Mouse (Mus musculus): ENCODE measurements around the gene Defa21.
"Not testable (repeated sequence)": the region's sequence is repeated elsewhere in the genome, so short reads cannot be mapped to it uniquely, and the experiment has no call there.

The Defa21 gene

DNA sequence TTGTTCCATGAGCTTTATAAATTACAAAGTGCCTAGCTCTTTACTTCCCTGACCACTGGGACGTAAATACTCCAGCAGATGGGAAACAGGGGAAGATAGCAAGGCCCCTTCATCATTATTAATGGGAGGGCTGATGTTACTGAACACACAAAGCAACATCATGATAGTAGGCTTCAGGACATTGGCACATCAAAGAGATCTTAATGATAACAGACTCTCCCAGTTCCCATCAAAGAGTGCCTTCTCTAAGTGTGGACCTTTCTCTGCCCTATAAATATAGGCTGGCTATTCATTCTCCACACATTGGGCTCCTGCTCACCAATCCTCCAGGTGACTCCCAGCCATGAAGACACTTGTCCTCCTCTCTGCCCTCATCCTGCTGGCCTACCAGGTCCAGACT is at the start of gene Defa21:
TSS of gene Defa21 (plus strand) at position 301 of the 400 bp plus-strand sequence.
- DNase-seq (ENCODE audit: low read depth, low spot score): not testable (repeated sequence)

DNA sequence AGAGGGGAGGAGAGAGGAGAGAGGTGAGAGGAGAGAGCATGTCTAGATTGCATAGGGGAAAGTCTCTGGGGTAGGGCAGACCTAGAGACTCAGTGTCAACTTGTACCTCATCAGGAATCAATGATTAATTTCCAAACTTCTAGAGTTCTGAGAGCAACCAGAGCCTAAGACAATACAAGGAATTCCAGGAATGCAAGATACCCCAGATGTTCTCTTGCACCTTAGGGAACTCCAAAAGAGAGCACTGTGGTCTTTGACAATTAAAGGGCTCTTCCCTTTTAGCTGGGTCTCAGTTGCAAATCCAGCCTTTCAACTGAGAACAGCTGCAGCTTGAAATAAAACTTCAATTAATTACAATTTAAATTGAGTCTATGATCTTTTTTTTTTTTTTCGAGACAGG is 45.5 kb upstream of the Defa21 start:
- DNase-seq (ENCODE audit: low read depth, low spot score): no peak

DNA sequence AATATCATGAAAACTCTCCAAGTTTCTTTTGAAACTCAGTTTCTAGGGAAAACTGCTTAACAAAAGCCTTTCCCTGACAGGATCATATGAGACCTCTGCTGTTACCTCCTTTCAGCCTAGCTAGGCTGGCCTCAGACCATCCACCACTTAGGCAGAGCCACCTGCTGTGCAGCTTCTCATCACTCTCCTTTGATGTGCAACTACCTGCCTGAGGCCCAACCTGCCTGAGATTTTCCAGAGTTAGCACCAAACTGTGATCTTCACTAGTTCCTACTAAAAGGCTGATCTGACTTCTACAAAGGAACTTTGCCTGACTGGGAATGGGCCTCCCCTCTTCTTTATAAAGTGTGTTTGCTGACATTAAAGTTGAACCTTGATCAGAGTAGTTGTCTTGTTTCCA is 31.3 kb upstream of the Defa21 start:
- not testable (repeated sequence) for DNase-seq (ENCODE audit: low read depth, low spot score)

DNA sequence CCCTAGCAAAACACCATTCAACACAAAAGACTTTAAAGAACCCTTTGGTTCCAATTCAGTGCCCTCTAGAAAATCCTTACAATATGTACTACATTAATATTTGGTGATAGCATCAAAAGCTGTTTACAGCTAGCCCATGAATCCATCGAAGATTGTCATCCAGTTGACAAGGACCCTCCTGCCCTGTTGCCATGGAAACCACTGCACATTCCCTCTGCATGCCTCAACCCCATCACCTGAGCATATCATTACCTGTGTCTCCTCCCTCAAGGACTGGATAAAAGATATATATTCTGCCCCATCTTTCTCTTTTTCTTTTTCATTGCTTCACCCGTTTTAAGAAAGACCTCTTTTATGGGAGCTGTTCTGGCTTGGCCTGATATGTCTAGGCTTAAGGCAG is 28.6 kb upstream of the Defa21 start:
- no peak for DNase-seq (ENCODE audit: low read depth, low spot score)

DNA sequence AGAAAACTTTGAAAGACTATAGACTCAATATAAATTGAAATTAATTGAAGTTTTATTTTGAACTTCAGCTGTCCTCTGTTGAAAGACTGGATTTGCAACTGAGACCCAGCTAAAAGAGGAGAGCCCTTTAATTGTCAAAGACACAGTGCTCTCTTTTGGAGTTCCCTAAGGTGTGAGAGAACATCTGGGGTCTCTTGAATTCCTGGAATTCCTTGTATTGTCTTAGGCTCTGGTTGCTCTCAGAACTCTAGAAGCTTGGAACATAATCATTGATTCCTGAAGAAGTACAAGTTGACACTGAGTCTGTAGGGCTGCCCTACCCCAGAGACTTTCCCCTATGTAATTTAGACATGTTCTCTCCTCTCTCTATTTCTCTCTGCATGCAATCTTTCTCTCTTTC is 28.1 kb upstream of the Defa21 start:
- DNase-seq (ENCODE audit: low read depth, low spot score): no peak

DNA sequence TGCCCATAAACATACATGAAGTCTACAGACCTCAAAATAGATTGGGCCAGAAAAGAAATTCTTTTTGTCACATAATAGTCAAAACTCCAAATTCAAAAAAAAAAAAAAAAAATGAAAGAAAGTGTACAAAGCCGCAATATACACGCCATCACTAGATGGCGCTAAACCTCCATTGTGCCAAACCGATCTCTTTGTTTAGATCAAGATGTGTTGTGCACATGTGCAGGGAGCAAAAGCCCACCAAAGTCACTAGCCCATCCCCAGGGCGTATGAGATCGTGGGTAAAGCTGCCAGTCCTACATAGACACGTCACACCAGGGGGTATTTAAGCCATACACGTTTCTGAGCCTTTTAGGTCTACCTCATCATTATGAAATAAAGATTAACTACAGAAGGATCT is 24.2 kb upstream of the Defa21 start:
- DNase-seq (ENCODE audit: low read depth, low spot score): no peak

DNA sequence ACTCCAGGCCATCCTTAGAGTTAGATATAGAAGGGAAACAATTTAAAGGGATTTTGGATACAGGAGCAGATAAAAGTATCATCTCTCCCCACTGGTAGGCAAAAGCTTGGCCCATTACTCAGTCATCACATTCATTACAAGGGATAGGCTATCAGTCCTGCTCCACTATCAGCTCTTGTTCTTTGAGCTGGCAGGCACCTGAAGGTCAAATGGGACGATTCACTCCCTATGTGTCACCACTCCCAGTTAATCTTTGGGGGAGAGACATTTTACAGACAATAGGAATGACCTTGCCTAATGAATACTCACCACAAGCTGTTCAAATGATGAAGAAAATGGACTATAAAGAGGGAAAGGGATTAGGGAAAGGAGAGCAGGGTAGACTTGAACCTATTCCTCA is 18.5 kb upstream of the Defa21 start:
- no peak for DNase-seq (ENCODE audit: low read depth, low spot score)

DNA sequence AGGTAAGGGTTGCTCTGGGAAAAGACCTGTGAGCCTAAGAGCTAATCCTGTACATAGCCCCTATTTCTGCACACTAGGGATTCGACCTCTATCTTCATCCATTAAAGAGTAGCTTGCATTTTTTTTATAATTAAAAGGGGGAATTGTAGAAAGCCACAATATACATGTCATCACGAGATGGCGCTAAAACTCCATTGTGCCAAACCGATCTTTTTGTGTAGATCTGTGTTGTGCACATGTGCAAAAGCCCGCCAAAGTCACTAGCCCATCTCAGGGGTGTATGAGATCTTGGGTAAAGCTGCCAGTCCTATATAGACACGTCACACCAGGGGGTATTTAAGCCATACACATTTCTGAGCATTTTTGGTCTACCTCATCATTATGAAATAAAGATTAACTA is 16.8 kb upstream of the Defa21 start:
- DNase-seq (ENCODE audit: low read depth, low spot score): not testable (repeated sequence)

DNA sequence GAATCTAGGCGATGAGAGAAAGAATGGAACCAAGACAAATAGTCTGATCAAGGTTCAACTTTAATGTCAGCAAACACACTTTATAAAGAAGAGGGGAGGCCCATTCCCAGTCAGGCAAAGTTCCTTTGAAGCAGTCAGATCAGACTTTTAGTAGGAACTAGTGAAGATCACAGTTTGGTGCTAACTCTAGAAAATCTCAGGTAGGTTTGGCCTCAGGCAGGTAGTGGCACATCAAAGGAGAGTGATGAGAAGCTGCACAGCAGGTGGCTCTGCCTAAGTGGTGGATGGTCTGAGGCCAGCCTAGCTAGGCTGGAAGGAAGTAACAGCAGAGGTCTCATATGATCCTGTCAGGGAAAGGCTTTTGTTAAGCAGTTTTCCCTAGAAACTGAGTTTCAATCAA is 14.8 kb upstream of the Defa21 start:
- not testable (repeated sequence) for DNase-seq (ENCODE audit: low read depth, low spot score)

DNA sequence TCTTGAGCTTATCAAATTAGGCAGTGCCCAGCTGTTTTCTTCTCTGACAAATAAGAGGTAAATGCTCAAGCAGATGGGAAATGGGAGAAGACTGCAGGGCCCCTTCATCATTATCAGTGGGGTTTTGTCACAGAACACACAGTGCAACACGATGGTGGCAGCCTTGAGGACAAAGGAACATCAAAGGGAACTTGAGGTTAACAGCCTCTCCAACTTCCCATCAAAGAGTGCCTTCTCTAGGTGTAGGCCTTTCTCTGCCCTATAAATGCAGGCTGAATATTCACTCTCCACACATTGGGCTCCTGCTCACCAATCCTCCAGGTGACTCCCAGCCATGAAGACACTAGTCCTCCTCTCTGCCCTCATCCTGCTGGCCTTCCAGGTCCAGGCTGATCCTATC is 29.4 kb downstream of the Defa21 start, which contains the start of gene Defa23:
TSS of gene Defa23 (plus strand) at position 301 of the 400 bp plus-strand sequence.
- not testable (repeated sequence) for DNase-seq (ENCODE audit: low read depth, low spot score)

DNA sequence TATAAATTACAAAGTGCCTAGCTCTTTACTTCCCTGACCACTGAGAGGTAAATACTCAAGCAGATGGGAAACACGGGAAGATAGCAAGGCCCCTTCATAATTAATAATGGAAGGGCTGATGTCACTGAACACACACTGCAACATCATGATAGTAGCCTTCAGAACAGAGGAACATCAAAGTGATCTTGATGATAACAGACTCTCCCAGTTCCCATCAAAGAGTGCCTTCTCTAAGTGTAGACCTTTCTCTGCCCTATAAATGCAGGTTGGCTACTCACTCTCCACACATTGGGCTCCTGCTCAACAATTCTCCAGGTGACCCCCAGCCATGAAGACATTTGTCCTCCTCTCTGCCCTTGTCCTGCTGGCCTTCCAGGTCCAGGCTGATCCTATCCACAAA is 39.4 kb downstream of the Defa21 start, which contains the start of gene Defa35:
TSS of gene Defa35 (plus strand) at position 301 of the 400 bp plus-strand sequence.
- not testable (repeated sequence) for DNase-seq (ENCODE audit: low read depth, low spot score)

All from skeletal muscle tissue, adult 2 months (tissue).